Mouse (Mus musculus): ENCODE measurements at regions not wholly inside any gene's neighbourhood (a gene's known extent, or its start where the extent isn't known, plus 50 kb on each side); places are given as distances from the start of the nearest gene placed in this dataset.

DNA sequence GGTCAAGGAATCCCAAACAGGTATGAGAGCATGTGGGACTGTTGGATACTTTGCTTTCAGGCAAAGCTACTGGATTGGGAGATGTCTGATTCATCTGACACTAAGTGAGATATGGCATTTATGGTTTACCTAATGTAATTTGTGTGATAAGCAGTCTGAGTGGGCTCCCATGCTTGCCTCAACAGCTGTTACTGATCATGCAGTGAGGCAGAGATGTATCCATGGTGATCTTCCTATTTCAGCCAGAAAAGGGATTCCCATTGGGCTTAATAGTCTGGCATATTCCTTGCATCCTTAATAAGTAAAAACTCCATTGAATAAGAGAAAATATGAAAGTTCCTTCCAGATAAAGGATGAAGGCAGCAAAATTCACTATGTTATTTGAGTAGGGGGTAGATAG is 58.4 kb upstream of the Mbnl3 start:
- TF ChIP-seq CTCF (IDR thresholded peaks at IDR 0.05 in 2 of 3, conservative IDR thresholded peaks at IDR 0.05 in 1 of 3; ENCODE audit: control insufficient read depth in 1 of 3, insufficient read depth in 1 of 3, low read depth in 2 of 3, low read length in 3 of 3, poor library complexity in 1 of 3, severe bottlenecking in 1 of 3) = no peak
- TF ChIP-seq ETS1 (IDR thresholded peaks at IDR 0.05; ENCODE audit: low read depth, low read length) = no peak
